Mouse (Mus musculus) cerebellum, postnatal 36 days (tissue): Measurements from ENCODE around the gene Hmcn1.

Source experiments
- DNase-seq, 2 experiments: peaks; one replicate each; pipeline ENCODE4 v3.0.0; 2021 to 2022; ENCODE audit warnings: mixed read lengths in 2 of 2

Gene Hmcn1

DNA sequence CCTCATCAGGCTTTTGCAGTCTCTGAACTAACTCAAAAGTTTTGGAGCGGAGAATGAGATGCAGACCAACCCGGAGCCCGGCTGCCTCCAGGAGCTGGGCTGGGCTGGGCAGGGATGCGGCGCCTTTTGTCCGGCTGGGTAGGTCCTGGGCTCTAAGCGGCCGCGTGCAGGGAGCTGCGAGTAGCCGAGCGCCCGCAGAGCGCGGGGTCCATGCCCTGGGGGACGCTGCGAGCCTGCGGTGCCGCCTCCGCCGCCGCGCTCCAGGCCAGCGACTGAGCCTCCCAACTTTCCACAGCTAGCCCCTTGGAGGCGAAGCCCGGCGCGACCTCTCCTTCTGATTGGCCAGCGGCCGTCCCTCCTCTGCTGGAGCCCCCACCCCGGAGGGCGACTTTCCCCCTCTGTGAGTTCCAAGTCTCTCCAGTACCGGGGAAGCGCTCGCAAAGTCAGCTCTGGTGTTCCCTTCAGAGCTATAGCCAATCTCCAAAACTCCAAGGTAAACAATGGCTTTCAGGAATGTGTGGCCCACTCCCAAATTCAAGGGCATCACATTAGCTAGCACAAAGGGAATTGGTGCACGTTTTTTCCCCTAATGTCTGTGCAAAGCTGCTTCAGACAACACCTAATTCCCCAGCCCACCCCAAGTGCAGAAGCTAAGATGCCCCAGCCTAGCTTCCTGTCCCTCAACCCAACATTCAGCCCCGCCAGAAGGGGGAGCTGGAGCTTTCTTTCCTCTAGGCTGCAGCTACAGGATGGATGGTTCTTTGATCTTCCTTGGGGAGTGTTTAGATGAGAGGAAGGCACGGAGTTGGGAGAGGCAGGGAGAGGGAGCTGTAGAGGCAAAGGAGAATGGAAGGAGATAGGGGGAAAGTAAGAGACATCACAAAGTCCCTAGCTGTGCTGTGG, at the start of gene Hmcn1:
Hmcn1 (minus strand) TSS at position 274 of the 903 bp plus-strand sequence.
- DNase-seq: no peak

DNA sequence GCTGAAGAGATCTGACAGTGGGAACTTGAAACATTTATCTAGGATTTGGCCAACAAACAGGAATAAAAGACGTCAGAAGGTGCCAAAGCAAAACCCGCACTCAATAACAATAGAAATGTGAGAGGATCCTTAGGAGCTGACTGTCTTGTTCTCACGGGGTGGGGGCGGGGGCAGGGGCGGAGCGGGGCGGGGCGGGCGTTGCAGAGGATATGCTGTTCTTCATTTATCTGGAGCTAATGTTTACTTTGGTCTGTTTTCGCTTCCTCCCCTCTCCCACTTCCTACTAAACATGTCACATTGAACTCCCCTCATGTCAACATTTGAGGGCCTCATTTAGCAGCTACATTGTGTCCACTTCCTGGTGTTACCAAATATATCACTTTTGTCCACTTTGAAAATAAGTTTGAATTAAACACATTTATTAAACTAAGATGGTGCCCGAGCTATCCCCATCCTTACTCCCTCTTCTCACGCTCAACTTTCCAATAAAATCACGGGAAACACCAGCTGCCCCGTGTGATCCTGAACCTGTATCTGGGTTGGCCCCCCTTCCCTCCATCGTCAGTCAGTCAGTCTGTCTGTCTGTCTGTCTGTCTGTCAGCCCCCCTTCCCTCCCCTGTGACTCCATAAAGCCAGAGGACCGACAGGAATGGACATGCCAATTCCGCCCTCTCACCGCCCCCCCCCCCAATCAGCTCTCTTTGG, 47.9 kb upstream of the Hmcn1 start:
- no peak for DNase-seq

DNA sequence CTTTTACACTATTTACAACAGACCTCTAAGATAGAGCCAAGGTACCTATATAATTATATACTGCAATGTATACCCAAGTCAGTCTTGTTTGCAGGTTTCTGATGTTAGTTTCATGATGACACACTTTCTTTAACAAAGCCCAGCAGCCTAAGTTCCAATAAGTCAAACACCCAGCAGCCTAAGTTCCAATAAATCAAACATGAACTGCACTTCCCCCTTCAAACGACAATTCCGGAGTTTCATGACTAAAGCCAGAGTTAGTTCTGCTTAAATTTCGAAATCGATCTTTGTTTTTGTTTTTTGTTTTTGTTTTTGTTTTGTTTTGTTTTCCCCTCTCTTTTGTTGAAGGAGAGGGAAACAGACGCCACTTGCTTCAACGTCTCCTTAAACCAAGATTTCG, 47.1 kb upstream of the Hmcn1 start:
- no peak for DNase-seq

DNA sequence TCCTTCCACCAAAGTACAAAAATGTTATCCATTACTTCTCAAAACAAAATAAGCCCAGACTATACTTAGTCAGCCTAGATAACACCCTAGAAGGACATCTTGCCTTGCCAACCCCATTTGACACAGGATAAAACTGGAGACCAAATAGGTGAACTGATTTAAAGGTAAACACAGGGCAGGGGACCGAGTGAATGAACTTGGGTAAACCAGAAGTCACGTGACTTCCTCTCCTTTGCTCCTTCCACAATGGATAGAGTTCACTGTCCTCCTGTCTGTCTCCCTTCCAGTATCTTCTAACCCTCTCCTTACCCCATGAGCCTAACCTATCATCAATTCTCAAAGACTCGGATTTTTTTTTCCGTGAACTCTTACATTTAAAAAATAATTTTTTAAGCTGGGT, 46.0 kb upstream of the Hmcn1 start:
- no peak for DNase-seq

DNA sequence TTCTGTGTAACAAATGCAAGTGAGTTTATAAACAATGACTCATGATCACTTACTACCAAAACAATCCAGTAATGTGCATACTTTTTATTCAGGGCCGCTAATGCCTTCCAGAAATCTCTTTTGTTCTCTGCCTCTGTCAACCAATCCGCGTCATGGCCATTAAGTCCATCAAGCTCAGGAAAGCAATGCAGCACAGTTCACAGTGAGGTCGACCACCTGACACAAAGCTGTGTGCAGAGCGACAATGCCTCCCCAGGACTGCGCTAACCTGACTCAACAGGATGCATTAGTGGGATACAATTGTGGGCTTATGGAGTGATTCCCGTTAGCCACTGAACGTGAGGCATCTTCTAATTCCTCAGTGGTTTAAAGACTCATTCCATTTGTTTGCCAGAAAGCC, 45.3 kb upstream of the Hmcn1 start:
- DNase-seq: no peak

DNA sequence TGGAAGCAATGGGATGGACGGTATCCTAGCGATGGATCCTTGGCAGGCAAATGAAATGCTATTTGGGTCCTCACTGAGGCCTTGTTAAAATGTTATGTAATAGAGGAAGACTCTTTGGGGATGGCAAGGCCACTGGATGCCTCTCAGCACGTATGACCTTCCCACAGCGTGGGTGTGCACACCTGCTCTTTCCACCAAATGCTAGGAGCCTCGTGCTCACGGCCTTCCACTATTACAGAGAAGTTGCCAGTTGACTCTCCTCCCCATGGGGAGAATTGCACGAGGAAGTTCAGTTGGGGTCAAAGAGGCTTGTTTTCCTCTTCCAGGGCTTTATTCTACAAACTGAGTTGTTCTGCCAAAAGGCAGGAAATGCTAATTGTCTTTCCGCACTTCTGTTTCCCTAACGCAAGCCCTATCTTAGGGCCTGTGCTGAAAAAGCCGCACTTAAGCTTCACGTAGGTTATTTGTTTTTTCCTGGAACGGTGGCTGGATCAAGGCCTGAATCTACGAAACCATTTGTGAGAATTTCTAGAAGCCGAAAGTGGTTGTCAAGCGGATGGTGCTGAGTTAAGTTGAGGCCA, 43.3 kb upstream of the Hmcn1 start:
- DNase-seq: no peak

DNA sequence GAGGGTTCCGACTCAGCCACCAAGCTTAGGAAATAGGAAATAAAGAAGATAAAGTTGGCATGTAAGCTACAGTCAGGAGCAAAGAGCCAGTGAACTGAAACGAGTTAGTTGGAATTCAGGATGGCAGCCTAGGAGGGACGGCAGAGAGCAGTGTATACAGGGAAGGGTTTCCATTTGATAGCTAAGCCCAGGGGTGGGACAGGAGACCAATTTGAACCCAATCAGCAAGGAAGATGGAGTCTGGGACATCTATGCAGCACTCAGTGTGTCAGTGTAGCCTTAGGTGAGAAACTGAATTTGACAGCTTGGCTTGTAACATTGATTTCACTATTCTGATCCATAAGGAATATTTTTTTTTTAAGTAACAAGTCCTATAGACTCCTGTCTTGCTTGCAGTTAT, 42.5 kb upstream of the Hmcn1 start:
- no peak for DNase-seq

DNA sequence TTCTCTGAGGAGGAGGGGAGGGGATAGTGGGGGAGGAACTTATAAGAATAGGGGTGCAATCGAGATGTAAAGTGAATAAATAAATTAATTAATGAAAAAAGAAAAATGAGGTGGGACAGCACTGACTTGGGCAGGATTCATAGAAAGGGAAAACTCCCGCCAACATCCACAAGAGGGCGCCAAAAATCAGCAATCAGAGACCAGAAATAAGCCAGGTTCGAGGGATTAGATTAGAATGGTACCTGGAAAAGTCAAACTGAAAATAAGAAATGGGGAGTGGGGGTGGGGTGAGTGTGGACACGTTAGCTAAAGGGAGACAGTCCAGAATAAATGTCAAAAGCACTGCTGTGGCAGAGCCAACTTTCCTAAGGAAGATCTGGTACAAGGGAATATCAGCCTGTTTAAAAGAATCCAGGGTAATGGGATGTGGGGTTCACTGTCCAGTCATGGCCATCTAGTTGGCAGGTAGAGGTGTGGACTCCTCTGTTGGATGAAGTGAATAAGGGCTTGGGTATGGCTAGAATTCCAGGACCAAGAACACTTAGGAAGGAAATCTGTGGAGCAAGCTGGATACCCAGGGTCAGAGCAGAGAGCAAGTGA, 41.9 kb upstream of the Hmcn1 start:
- DNase-seq: peak; percentile 42 to 53

DNA sequence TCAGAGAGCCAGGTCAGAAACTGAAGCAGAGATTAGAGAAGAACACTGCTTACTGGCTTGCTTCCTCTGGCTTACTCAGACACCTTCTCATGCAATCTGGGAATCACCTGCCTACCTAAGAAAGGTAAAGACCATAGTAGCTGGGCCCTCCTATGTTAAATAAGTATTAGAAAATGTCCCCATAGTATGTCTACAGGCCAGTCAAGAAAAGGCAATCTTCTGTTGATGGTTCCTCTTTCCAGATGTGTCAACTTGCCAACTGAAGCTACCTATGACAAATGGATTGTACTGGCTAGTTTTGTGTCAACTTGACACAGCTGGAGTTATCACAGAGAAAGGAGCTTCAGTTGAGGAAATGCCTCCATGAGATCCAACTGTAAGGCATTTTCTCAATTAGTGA, 40.1 kb upstream of the Hmcn1 start:
- DNase-seq: no peak

DNA sequence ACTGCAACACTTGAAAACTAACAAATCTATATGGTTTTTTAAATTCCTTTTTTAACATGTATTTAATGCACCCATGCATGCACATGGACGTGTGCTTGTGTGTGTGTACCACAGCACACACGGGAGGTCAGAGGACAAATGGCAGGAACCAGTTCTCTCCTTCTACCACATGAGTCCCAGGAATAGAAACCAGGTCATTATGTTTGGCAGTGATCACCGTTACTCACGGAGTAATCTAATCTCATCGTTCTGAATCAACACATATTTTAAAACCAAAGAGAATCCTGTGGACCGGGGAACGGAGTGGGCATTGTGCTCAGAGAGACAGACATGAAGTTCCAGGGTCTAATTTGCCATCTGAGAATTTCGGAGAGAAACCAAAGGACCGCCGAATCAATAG, 38.3 kb upstream of the Hmcn1 start:
- DNase-seq: no peak

DNA sequence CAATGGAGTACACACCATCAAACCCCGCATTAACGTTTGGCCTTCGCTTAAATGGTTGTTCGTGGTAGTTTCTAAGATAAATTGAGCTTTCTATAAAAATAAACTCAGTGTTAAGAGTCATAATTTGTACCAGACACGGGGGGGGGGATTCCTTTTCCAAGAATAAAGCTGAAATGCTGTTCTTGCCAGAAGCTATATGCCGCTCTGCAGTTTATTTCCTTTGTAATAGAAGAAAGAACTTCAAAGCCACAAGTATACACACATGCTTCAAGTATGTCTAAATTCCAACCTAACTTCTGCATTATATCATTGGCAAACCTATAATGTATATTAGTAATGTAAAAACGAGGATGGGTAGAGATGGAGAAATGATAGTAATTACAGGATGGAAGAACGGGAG, 37.9 kb upstream of the Hmcn1 start:
- no peak for DNase-seq

DNA sequence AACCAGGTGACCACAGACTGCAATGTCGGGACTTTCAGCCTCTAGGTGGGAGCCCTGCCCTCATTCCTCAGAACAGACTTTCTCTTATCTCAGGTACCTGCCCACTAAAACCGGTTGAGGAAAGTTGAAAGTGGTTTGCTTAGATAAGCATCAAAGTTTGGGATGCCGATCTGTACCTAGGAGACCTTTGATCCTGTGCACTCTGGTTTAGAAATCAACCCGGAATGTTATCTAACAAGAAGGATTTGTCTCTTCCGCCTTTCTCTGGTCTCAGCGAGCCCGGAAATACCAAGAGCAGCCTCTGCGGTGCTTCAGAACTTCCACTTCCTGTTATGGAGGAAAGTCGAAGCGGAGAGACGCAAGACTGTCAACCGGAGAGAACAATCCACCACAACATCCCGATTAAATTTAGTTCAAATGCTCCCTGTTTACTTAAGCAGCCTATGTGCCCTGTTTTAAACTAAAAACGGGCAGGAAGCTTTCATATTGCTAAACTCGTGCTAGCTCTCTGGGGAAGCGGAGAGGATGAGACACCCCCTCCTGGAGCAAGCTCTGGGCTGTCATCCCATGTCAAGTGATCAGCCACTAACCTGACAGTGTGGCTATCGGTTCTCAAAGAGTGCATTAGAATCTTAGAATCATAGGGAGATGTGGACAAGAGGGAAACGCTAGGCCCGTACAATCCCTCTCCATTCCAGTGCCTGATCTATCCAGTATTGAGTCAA, 32.0 kb upstream of the Hmcn1 start:
- DNase-seq: no peak

DNA sequence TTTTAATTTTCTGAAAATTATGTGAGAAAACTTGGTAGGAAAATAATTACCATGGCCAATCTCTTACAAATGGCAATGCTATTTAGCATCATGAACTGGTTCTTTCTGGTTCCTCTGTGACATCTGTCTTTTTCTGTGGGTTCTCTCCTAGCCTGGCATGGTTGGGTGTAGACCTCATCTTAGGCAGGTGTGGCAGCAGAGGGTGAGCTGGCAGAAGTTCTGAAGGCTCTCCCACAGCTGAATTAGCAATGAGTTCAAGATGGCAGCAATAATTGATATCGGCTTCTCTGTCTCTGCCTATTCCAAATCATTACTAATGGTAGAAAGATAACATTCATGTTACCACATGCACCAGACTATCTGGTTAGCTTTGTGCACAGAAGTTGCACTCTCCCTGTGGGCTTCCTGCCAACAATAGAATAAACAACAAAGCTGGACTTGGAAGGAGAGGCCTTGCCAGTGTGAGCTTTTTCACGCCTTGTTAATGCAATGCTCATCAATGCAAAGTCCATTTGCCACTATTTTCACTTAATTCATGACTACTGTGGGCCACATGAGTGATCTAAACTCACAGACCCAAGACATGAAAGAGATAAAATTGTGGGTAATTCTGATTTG, 26.1 kb upstream of the Hmcn1 start:
- DNase-seq: no peak

DNA sequence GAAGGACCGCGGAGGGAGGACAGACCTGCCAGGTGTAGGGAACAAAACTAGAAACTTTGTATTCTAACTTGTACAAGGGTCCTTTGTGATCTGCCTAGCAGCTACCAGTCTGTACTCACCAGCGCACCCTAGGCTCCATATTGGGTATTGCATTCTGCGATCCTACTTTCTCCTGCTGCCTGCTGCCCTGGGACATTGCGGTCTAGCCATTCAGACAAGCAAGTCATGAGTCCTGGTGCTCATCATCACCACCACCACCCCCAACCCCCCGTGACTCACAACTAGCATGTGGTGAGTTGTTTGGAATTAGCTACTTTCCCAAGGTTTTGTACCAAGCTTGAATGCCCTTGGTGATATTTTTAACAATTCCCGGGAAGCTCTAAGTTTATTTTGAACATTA, 17.8 kb upstream of the Hmcn1 start:
- DNase-seq: peak; percentile 57 to 64

DNA sequence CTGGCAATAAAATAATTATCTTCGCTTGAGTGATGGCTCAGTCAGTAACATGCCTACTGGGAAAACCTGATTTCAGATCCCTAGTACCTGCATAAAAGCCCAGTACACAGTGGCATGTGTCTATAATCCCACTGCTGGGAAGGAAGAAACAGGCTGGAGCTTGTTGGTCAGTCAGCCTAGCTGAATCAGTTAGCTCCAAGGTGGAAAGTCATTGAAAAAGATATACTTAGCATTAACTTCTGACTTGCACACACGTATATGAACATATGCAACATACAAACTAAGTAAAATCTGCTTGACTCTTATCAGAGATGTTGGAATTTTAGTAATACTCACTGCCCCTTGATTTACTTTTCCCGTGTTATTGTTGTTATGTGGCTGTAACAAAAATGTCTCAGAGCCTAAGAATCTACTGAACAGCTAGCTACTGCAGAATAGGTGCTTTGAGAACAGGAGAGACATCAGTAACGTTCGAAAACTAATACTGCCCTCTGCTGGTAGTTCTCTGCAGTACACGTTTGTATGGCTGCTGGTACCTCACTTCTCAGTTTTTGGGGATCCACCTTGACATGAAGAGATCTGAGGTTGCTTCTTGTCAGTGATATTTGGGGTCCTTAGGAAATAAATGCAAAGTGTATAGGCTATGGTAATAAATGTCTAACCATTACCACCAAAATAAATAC, 16.0 kb upstream of the Hmcn1 start:
- peak; percentile 41 to 78 for DNase-seq

DNA sequence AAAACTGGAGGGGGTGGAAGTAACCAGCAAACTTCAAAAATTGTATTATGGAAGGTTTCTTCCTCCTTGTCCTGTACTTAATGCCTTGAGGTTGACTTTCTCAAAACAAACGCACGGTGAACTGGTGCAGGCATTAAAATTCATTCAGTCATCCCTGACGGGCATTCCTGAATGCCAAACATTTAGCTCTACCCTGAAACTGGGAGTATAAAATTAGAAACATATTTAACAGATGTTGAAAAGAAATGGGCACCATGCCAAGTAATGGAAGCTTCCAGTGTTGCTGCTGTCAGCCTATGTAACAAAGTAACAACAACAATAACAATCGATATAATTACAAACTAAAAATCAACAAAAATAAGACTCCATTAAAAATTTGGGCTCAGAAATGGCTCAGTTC, 14.5 kb upstream of the Hmcn1 start:
- no peak for DNase-seq

DNA sequence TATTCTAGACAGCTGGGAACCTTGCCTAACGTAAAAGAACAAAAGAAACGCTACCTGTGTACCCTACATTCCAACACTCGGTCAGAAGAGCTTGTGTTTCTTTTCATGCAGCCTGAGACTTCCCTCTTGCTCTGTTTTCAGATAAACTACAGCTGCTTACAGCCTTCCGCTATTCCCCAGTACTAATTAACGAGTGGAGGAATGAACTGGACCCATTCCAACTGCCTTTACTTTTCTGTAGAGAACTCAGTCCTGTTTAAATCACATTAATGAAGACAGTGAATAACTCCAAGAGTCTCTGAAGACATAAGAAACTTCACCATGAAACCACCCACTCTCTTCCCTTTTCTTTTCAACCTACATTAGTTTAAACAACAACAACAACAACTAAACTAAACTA, 10.8 kb upstream of the Hmcn1 start:
- DNase-seq: no peak

DNA sequence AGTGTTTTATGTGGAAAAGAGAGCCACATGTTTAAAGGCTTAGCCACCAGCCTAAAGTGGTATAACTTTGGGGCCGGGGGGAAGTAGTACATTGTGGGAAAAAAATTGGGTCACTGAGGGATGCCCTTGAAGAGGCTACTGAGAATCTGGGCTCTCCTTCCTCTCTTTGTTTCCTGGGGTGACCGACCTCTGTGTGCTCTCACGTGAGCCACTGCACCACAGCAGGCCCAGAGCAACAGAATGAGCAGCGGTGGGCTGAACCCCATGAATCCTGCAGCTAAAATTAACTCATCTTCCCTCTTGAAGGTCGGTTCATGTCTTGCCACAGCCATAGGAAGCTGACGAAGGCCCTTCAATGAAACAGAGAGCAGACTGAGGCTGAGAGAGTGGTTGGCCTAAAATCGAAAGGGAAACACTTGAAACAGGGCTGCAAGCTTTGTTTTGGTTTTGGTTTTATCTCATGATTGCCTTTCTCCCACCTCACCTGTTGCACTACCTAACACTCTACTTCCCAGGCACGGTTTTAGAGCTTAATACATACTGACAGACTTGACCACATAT, 8.7 kb upstream of the Hmcn1 start:
- no peak for DNase-seq

DNA sequence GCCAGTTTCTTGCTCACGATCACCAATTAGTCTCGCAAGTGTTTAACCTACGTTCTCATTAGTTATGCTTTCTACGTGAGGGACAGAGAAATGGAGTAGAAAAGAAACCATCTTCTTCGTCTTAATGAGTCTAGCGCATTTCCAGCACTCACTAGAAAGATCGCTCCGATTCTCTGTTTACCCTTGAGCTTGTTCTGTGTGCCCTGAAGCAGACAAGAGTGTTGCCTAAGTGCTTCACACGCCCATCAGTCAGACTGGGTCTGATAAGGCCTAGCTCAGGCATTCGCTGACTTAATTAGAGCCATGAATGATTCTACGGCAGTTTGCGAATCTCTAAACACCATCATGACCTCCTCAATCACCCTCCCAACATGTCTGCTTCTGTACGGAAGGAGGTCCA, 7.5 kb upstream of the Hmcn1 start:
- DNase-seq: no peak

DNA sequence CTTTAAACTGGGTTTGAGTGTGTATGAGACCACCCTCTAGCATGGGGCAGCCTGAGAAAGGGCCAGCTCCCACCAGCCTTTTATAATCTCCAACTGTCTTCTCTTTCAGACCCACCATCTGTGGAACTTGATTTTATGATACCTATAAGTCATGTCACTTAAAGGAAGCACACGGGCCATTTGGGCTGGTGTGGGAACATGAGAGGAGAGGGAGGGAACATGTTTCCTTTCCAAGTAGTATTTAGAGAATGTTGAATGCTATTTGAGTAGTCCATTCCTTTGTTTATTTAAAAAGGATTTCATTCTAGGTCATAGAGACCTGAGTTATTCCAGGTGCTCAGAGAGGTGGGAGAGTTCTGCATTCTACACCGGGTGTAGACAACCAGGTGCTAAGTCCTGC, 1.4 kb upstream of the Hmcn1 start:
- DNase-seq: no peak

DNA sequence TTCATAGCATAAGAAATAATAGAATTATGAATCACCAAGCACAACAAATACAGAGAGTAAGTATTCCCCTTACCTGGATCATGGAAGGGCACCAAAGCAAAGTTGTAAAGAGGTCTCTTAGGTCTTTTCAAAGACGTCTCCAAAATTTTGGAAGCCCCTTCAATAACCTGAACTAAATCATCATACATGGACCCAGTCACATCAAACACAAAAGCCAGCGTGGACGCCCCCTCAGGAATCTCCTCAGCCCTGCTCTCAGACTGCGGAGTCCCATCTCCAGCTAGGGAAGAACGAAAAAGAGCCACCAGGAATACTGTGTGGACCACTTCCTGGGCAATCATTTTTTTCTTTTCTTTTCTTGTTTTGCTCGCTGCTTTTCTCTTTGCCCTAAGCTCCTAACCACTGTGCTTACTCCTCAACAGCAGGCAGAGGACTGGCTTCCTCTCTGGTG, 499 bp downstream of the Hmcn1 start:
- no peak for DNase-seq
